Mouse (Mus musculus): ENCODE results near the gene Fam169a. TPM values are rescaled to one million over a fixed set of nuclear protein-coding genes. Genes with fewer than 3 reads are reported as not detected.

Gene Fam169a
- polyA plus RNA-seq, 1 experiment from 2014 or later, result 8.9 TPM

GRCm38 (mm10) chr13:97178943-97179342 is 111.9 kb downstream of the Fam169a start:
- H3K4me3 ChIP-seq (ENCODE audit: low read depth, low read length), result no peak overlapping the region
- no peak for ATAC-seq (replicated peaks; ENCODE audit: low FRiP score)

GRCm38 (mm10) chr13:97180113-97180828 is 113.2 kb downstream of the Fam169a start:
- Histone ChIP-seq H3K27ac (ENCODE audit: low read depth, low read length) (no peak overlapping the region), H3K9me3 (ENCODE audit: control insufficient read depth, low read length) (no peaks in the 10 kb centered on the region), H3K4me1 (replicated peaks; ENCODE audit: control insufficient read depth, insufficient read depth, low read length) (no peaks in the 10 kb centered on the region), H3K9ac (ENCODE audit: low read depth, low read length) (no peak overlapping the region), H3K4me3 (ENCODE audit: low read depth, low read length) (no peak overlapping the region), H3K36me3 (ENCODE audit: control insufficient read depth, insufficient read depth, low read length) (peaks cover 8% of the 10 kb centered on the region; the same call in 1 of the 2 replicates), H3K4me2 (no peak overlapping the region), H3K27me3 (replicated peaks; ENCODE audit: control insufficient read depth, insufficient read depth, low read length) (no peaks in the 10 kb centered on the region)
- ATAC-seq (replicated peaks; ENCODE audit: low FRiP score) (no peak), DNase-seq (ENCODE audit: low spot score) (no peak)
- WGBS, result 78% methylated on average over 6 of the region's 6 CpGs

More at GRCm38 (mm10) chr13:97178943-97179342, 111.9 kb downstream of the Fam169a start:
- no peaks in the 10 kb centered on the region for H3K27me3 ChIP-seq (replicated peaks; ENCODE audit: control insufficient read depth, insufficient read depth, low read length)
- H3K9me3 ChIP-seq (ENCODE audit: control insufficient read depth, low read length), result no peaks in the 10 kb centered on the region
- no peak overlapping the region for H3K4me2 ChIP-seq
- H3K36me3 ChIP-seq (ENCODE audit: control insufficient read depth, insufficient read depth, low read length), result peaks cover 12% of the 10 kb centered on the region; the same call in 1 of the 2 replicates
- no peaks in the 10 kb centered on the region for H3K4me1 ChIP-seq (replicated peaks; ENCODE audit: control insufficient read depth, insufficient read depth, low read length)
- H3K9ac ChIP-seq (ENCODE audit: low read depth, low read length), result no peak overlapping the region
- H3K27ac ChIP-seq (ENCODE audit: low read depth, low read length), result no peak overlapping the region
- 84% methylated on average over 7 of the region's 7 CpGs for WGBS
- DNase-seq (ENCODE audit: low spot score), result no peak

Other genes starting within 250 kb of the Fam169a start
- 0.70 TPM in 2 replicates for gene Gcnt4, start 142.6 kb upstream of the Fam169a start, polyA plus RNA-seq (2014; fragmentation: Nextera tagmentation; extraction: Ambion mirVana)
- not detected in 2 replicates for gene 1700029F12Rik, start 32.9 kb upstream of the Fam169a start, polyA plus RNA-seq (2014; fragmentation: Nextera tagmentation; extraction: Ambion mirVana)
- 1.9 and 2.0 TPM in 2 replicates for gene Gm6169, start 32.0 kb downstream of the Fam169a start, polyA plus RNA-seq (2014; fragmentation: Nextera tagmentation; extraction: Ambion mirVana)
- gene Gfm2, start 70.7 kb downstream of the Fam169a start, polyA plus RNA-seq (2014; fragmentation: Nextera tagmentation; extraction: Ambion mirVana), result 47.0 and 50.7 TPM in 2 replicates
- gene Nsa2, start 70.7 kb downstream of the Fam169a start, polyA plus RNA-seq (2014; fragmentation: Nextera tagmentation; extraction: Ambion mirVana), result 75.6 and 82.3 TPM in 2 replicates
- 20.6 and 21.8 TPM in 2 replicates for gene Hexb, start 131.1 kb downstream of the Fam169a start, polyA plus RNA-seq (2014; fragmentation: Nextera tagmentation; extraction: Ambion mirVana)
- gene Enc1, start 173.8 kb downstream of the Fam169a start, polyA plus RNA-seq (2014; fragmentation: Nextera tagmentation; extraction: Ambion mirVana), result 1.9 and 2.2 TPM in 2 replicates